Mouse (Mus musculus): ENCODE measurements around the gene Psg16. TPM values are rescaled to one million over a fixed set of nuclear protein-coding genes. Genes with fewer than 3 reads are reported as not detected.
A peak's percentile ranks its signal among the peaks of the same experiment; 100 is the strongest.
"Not testable (repeated sequence)": the region's sequence is repeated elsewhere in the genome, so short reads cannot be mapped to it uniquely, and the experiment has no call there.

Psg16 gene
- total and polyA plus RNA-seq, 2 experiments from 2014 or later: 4.4 to 6.6 TPM

DNA sequence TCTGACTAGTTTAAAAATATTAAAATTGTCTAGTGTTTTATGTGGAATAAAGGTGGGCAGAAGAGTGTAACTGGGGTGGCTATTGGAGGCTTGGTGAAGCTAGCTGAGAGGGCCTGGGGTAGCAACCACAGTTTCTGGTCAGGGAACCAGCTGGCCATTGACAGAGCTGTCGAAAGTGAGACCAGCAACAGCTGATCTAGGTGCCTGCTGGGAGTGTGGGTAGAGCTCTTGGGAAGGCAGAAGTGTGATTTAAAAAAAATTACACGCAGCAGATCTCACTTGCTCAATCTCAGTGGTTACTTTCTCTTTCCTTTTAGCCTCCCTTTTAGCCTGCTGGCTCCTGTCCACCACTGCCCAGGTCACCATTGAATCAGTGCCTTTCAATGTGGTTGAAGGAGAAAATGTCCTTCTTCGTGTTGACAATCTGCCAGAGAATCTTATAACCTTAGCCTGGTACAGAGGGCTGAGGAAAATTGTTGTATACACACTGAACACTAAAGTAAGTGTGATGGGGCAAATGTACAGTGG is 16.3 kb downstream of the Psg16 start:
- Histone ChIP-seq H3K9me3 (ENCODE audit: low read length) (no peaks in the 10 kb centered on the region), H3K36me3 (ENCODE audit: insufficient read depth, low read length) (no peaks in the 10 kb centered on the region), H3K27me3 (ENCODE audit: insufficient read depth, low read length) (no peaks in the 10 kb centered on the region), H3K4me3 (ENCODE audit: low read length) (no peak overlapping the region), H3K27ac (no peak overlapping the region), H3K9ac (replicated peaks; ENCODE audit: low read length) (no peak overlapping the region), H3K4me2 (ENCODE audit: low read depth, low read length) (no peak overlapping the region), H3K4me1 (ENCODE audit: insufficient read depth, low read length) (no peaks in the 10 kb centered on the region)
- DNase-seq (ENCODE audit: low spot score) (no peak), ATAC-seq (no peak)
- no peak for TF ChIP-seq CTCF (IDR thresholded peaks at IDR 0.05; ENCODE audit: low read depth)
- 52% methylated on average over 3 of the region's 3 CpGs for WGBS

DNA sequence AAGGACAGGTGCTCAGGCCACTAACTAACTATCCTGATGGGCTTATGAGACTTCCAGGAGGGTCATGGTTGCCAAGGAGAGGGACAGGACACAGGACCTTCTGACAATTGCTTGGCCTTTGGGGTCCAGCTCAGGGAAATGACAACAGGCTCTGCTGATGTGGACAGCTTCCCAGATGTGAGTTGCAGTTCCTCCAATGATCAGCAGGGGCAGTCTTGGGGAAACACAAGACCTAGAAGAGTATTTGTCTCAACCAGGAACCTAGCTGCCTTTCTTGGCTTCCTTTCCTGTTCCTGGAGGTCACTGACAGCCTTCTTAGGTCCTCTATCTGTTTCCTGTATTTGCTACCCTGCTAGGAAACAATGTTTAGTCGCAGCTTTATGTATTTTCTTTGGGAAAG is 17.4 kb downstream of the Psg16 start:
- H3K36me3 ChIP-seq (ENCODE audit: insufficient read depth, low read length): no peaks in the 10 kb centered on the region
- DNase-seq (ENCODE audit: low spot score) (no peak), ATAC-seq (no peak)
- TF ChIP-seq CTCF (IDR thresholded peaks at IDR 0.05; ENCODE audit: low read depth): peak; percentile 13; the same call in 1 of the 2 replicates
- H3K9ac ChIP-seq (replicated peaks; ENCODE audit: low read length): no peak overlapping the region
- no peaks in the 10 kb centered on the region for H3K27me3 ChIP-seq (ENCODE audit: insufficient read depth, low read length)
- no peaks in the 10 kb centered on the region for H3K9me3 ChIP-seq (ENCODE audit: low read length)
- no peak overlapping the region for H3K4me3 ChIP-seq (ENCODE audit: low read length)
- H3K4me1 ChIP-seq (ENCODE audit: insufficient read depth, low read length): no peaks in the 10 kb centered on the region
- 15% methylated on average over 1 of the region's 1 CpGs for WGBS
- H3K27ac ChIP-seq: no peak overlapping the region
- no peak overlapping the region for H3K4me2 ChIP-seq (ENCODE audit: low read depth, low read length)

DNA sequence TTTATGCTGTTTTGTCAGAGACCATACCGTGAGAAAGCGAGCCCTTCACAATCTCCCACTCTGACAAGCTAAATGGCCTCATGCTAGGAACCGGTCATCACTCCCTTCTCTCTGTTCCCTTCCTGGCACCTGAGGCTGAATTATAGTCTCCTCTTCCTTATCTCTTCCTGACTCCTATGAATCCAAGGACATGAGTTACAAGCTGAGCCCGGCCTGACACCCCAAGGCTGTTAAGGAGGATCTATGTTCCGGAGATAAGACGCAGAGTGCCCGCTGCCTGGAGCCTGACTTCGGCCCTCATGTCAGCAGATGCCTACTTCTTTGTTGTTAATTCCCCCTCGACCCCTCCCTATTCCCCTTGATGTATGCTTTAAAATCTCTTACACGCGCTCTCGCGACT is 27.8 kb downstream of the Psg16 start:
- not testable (repeated sequence) for H3K9me3 ChIP-seq (ENCODE audit: low read length); DNase-seq (ENCODE audit: low spot score); ATAC-seq; H3K9ac ChIP-seq (replicated peaks; ENCODE audit: low read length); H3K27ac ChIP-seq; H3K4me1 ChIP-seq (ENCODE audit: insufficient read depth, low read length); H3K4me3 ChIP-seq (ENCODE audit: low read length); H3K36me3 ChIP-seq (ENCODE audit: insufficient read depth, low read length); H3K27me3 ChIP-seq (ENCODE audit: insufficient read depth, low read length); H3K4me2 ChIP-seq (ENCODE audit: low read depth, low read length)
- WGBS: 89% methylated on average over 13 of the region's 13 CpGs

DNA sequence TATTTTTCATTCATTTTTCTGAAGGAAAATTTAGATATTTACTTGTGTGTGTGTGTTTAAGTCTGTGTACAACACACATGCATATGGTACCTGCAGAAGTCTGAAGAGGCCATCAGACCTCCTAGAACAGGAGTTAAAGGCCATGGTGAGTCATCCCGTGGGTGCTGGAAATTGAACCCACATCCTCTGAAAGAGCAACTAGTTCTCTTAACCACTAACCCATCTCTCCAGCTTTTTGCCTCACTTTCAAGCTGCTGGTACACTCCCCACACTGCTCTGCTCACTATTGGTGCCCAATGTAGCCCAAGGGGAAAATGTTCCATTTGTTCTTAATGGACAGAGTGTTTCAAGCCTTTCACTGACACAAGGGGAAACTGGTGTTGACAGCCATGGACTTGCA is 61.5 kb downstream of the Psg16 start:
- H3K4me3 ChIP-seq (ENCODE audit: low read length): no peak overlapping the region
- no peaks in the 10 kb centered on the region for H3K27me3 ChIP-seq (ENCODE audit: insufficient read depth, low read length)
- no peaks in the 10 kb centered on the region for H3K4me1 ChIP-seq (ENCODE audit: insufficient read depth, low read length)
- H3K4me2 ChIP-seq (ENCODE audit: low read depth, low read length): no peak overlapping the region
- TF ChIP-seq CTCF (IDR thresholded peaks at IDR 0.05; ENCODE audit: low read depth): no peak
- 81% methylated on average over 1 of the region's 1 CpGs for WGBS
- H3K9ac ChIP-seq (replicated peaks; ENCODE audit: low read length): no peak overlapping the region
- ATAC-seq (no peak), DNase-seq (ENCODE audit: low spot score) (no peak)
- no peaks in the 10 kb centered on the region for H3K36me3 ChIP-seq (ENCODE audit: insufficient read depth, low read length)
- H3K27ac ChIP-seq: no peak overlapping the region
- peaks cover 3% of the 10 kb centered on the region; the same call in 1 of the 2 replicates for H3K9me3 ChIP-seq (ENCODE audit: low read length)

DNA sequence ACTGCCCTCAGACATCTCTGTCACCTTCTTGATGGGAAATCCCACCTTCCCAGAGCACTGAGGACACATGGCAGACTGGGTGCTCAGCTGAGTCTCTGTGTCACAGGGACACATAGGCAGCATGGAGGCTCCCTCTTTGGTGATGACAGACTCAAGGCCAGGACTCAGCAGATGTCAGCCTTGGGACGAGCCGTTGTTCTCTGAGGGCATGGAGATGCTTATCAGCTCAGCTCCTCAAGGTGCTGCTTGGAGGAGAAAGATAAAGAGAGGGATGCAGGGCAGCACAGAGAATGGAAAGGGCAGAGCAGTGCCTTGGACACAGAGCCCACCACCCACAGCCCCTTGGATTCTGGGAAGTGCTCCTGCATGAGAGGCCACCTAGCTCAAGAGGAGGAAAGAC is 76.1 kb downstream of the Psg16 start, which contains the start of gene Ceacam3:
Ceacam3 (plus strand) TSS at position 352 of the 400 bp plus-strand sequence.
- Histone ChIP-seq H3K27me3 (ENCODE audit: insufficient read depth, low read length) (no peaks in the 10 kb centered on the region), H3K4me1 (ENCODE audit: insufficient read depth, low read length) (no peaks in the 10 kb centered on the region), H3K4me3 (ENCODE audit: low read length) (no peak within 1 kb of the TSS), H3K36me3 (ENCODE audit: insufficient read depth, low read length) (no peaks in the 10 kb centered on the region), H3K4me2 (ENCODE audit: low read depth, low read length) (no peak within 1 kb of the TSS), H3K9ac (replicated peaks; ENCODE audit: low read length) (no peak within 1 kb of the TSS), H3K27ac (no peak within 1 kb of the TSS), H3K9me3 (ENCODE audit: low read length) (0 out of 2 replicates have a peak, but pooled peaks cover 10% of the 10 kb centered on the region)
- ATAC-seq (no peak), DNase-seq (ENCODE audit: low spot score) (no peak)
- no peak for TF ChIP-seq CTCF (IDR thresholded peaks at IDR 0.05; ENCODE audit: low read depth)
- 100% methylated on average over 2 of the region's 2 CpGs for WGBS

DNA sequence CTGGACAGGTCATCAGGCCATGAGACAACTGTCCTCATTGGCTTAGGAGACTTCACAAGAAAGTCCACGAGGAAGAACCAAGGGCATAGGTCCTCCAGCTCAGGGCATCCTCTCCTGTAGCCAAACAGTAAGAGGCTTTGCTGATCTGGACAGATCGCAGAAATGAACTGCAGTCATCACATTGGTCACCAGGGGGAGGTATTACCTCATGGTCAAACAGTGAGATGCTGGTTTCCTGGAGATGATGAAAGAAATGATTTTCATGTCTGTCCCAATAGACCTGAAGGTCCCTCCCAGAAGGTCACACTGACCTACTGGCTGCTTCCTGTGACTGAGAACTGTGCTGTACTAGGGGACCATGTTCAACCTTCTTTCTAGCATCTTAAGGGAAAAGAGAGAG is 81.8 kb downstream of the Psg16 start:
- peak; percentile 44; the same call in 1 of the 2 replicates for TF ChIP-seq CTCF (IDR thresholded peaks at IDR 0.05; ENCODE audit: low read depth)
- H3K4me2 ChIP-seq (ENCODE audit: low read depth, low read length): no peak overlapping the region
- peaks cover 13% of the 10 kb centered on the region; the same call in 1 of the 2 replicates for H3K9me3 ChIP-seq (ENCODE audit: low read length)
- H3K9ac ChIP-seq (replicated peaks; ENCODE audit: low read length): no peak overlapping the region
- 44% methylated on average over 2 of the region's 2 CpGs for WGBS
- no peak for DNase-seq (ENCODE audit: low spot score)
- no peaks in the 10 kb centered on the region for H3K4me1 ChIP-seq (ENCODE audit: insufficient read depth, low read length)
- H3K27ac ChIP-seq: no peak overlapping the region
- no peaks in the 10 kb centered on the region for H3K36me3 ChIP-seq (ENCODE audit: insufficient read depth, low read length)
- ATAC-seq: no peak
- no peak overlapping the region for H3K4me3 ChIP-seq (ENCODE audit: low read length)
- H3K27me3 ChIP-seq (ENCODE audit: insufficient read depth, low read length): no peaks in the 10 kb centered on the region

DNA sequence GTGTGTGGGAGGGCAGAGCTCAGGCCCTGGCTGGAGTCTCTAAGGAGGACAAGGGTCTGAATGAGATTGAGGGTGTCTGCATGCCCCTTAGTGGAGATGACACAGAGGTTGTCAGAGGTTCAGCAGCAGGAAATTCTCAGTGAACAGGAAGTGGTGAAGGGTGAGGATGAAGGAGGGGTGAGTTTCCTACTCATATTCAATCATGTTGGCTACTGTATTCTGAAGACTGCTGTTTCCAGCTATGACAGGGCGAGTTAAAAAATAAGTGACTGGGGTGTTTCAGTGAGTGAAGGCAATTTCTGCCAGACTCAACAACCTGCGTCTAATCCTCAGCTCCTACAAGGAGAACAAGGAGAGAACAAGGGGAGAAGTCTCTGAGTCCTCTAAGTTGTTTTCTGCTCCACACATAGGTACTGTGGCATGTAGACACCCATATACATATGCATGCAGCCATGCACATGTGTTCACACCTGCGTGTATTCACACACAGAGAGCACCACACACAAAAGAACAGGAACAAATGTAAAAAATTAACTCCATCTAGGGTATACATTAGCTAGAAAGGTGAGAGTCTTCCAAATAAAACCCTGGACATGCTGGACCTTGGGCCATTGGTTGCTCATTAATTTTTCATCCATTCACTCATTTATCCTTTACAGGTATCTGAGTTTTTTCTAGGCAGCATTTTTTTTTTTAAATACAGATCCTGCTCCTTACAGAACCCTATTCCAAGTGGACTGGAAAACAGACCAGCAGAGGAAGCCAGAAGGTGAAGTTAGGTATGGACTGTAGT is 83.2 kb downstream of the Psg16 start:
- Histone ChIP-seq H3K9me3 (ENCODE audit: low read length) (peaks cover 11% of the 10 kb centered on the region; the same call in 1 of the 2 replicates), H3K27ac (no peak overlapping the region), H3K4me2 (ENCODE audit: low read depth, low read length) (no peak overlapping the region), H3K27me3 (ENCODE audit: insufficient read depth, low read length) (no peaks in the 10 kb centered on the region), H3K4me3 (ENCODE audit: low read length) (no peak overlapping the region), H3K9ac (replicated peaks; ENCODE audit: low read length) (no peak overlapping the region), H3K4me1 (ENCODE audit: insufficient read depth, low read length) (no peaks in the 10 kb centered on the region), H3K36me3 (ENCODE audit: insufficient read depth, low read length) (no peaks in the 10 kb centered on the region)
- 68% methylated on average over 3 of the region's 3 CpGs for WGBS
- TF ChIP-seq CTCF (IDR thresholded peaks at IDR 0.05; ENCODE audit: low read depth): no peak
- ATAC-seq (no peak), DNase-seq (ENCODE audit: low spot score) (no peak)

Data from hindbrain, postnatal 0 days (tissue).